Mouse (Mus musculus) olfactory bulb, adult 2 months (tissue): ENCODE results near the gene Ift27. TPM values are rescaled to one million over a fixed set of nuclear protein-coding genes. Genes with fewer than 3 reads are reported as not detected.
A peak's percentile ranks its signal among the peaks of the same experiment; 100 is the strongest.

Source experiments
- H3K27ac ChIP-seq: fragments of 200-500 bp; 2 replicates; pipeline ENCODE4 v1.5.1; 2012; ENCODE audit warnings: low read depth, low read length; ENCODE audit not compliant: insufficient read depth
- H3K4me1 ChIP-seq: fragments of 200-500 bp; 2 replicates; pipeline ENCODE4 v1.6.1; 2012; ENCODE audit warnings: low read length; ENCODE audit not compliant: control insufficient read depth, insufficient read depth
- H3K4me3 ChIP-seq: fragments of 200-500 bp; 2 replicates; pipeline ENCODE4 v1.5.1; 2012; ENCODE audit warnings: mild to moderate bottlenecking, low read depth, low read length, moderate library complexity; ENCODE audit not compliant: insufficient read depth
- CTCF ChIP-seq: fragments of 200-500 bp; IDR thresholded peaks from 2 replicates; pipeline ENCODE4 v1.5.1; 2012; ENCODE audit warnings: low read depth, mild to moderate bottlenecking, low read length, moderate library complexity; ENCODE audit not compliant: insufficient read depth
- POLR2A ChIP-seq: fragments of 200-500 bp; IDR thresholded peaks from 2 replicates; pipeline ENCODE4 v1.6.1; 2012; ENCODE audit warnings: mild to moderate bottlenecking, low read depth, low read length, moderate library complexity; ENCODE audit not compliant: insufficient read depth
- WGBS: fragments of 180-500 bp; shearing (Covaris S2); methylation state at CpG from one replicate; pipeline ENCODE4 v1.1.7; 2018; 5-methylcytosine and 5-hydroxymethylcytosine counted together
- polyA plus RNA-seq: library from polyadenylated mRNA; stranded (reverse); fragments of >200 nt; gene quantifications from 2 replicates; pipeline ENCODE4 v1.2.4, GENCODE M21; 2012; ENCODE audit warnings: low replicate concordance; ENCODE audit not compliant: missing spikeins, insufficient read depth, insufficient read length

Ift27 gene
- polyA plus RNA-seq, 1 experiment, result not detected

DNA sequence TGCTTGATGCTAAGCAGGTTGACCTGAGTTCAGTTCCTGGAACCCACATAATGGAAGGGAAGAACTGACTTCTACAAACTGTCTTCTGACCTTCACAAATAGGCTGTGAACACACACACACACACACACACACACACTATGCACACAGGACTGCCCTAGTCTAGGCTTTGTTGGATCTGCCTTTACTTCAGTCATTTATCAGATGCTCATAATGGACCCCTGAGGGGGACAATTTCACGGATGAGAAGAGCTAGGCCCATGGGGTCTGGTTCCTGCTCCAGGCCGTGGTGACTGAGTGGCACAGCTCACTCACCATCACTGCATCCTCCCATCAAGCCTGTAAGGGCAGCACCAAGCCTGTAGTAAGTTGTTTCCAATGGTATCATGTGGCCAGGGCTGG, 40.5 kb downstream of the Ift27 start:
- TF ChIP-seq CTCF, result no peak
- TF ChIP-seq POLR2A, result no peak
- WGBS, result 36% methylated on average over 2 of the region's 2 CpGs
- no peak overlapping the region for H3K4me3 ChIP-seq

DNA sequence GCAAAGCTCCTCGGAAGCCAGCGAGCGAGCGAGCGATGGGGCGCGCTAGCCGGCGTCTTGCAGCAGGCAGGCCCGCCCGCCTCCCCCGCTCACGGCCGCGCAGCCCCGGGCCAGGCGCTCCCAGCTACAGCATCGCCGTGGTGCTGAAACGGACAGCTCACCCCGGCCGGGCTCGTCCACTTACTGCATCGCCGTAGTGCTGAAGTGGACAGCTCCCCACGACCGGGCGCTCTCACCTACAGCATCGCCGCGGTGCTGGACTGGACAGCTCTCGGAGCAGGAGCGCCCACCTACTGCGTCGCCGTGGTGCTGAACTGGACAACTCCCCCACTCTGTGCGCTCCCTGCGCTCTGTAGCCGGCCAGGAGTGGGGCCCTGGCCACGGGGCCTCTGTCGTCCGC, 54.2 kb downstream of the Ift27 start, which contains the start of gene Cacng2:
Cacng2 (minus strand) TSS at position 325 of the 400 bp plus-strand sequence.
- H3K27ac ChIP-seq, result peak within 1 kb of the TSS; percentile 71
- under 1% methylated on average over 42 of the region's 42 CpGs for WGBS
- peak within 1 kb of the TSS; percentile 85 for H3K4me3 ChIP-seq
- H3K4me1 ChIP-seq, result peaks cover 30% of the 10 kb centered on the region
- no peak for TF ChIP-seq POLR2A
- TF ChIP-seq CTCF, result no peak

More for the DNA sequence above, 40.5 kb downstream of the Ift27 start:
- H3K27ac ChIP-seq, result no peak overlapping the region
- no peaks in the 10 kb centered on the region for H3K4me1 ChIP-seq

DNA sequence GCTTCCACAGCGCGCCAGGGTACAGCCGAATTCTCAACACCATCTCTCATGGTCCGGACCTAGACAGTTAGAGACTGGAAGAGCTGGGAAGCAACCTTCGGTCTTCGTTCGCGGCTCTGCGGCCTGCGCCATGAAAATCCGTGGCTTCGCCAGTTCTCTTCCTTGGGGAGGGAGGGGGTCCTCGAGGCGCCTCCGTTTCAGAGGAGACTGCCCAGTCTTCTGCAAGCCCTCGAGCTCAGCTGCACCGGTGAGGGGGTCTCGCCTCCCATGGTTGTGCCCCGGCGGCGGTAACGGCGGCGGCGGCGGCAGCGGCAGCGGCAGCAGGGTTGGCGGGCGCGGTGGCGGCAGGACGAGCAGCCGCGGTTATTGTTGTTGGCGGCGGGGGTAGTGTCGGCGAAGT, 54.7 kb downstream of the Ift27 start:
- Histone ChIP-seq H3K4me1 (peaks cover 29% of the 10 kb centered on the region), H3K27ac (peak overlapping the region; percentile 58), H3K4me3 (peak overlapping the region; percentile 85)
- TF ChIP-seq POLR2A (0 out of 2 replicates have a peak, but pooled peaks have one; percentile 22), CTCF (no peak)
- WGBS, result under 1% methylated on average over 39 of the region's 39 CpGs

DNA sequence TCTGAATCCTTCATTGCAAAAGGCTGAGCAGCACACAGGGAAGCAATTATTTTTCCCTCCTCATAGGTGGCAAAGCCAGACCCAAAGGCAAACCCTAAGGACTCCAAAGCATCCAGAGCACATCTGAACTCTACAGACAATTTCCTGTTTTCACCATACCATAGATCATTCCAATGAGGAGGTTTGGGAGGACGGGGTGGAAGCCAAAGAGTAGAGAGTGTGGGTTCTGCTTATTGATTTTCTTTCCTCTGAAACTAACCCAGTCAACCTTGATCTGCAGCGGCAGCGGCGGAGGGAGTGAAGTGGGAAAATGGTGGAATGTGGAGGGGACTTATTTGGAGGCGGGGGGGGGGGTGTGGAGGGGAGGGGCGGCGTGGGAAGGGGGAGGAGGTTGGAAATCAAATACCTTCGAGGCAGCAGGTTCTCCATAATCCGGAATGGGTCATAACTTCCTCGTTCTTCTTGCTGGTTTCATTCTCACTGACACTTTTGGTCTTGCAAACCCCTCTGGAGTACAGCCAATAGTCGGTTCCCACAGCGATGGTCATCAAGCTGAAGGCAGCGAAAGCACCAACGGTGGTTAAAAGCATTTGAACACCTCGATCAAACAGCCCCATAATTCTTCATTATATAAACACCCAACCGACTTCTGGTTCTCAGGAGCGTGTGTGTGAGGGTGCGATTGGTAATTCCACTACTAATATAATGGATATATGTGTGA, 55.5 kb downstream of the Ift27 start:
- 20% methylated on average over 18 of the region's 18 CpGs for WGBS
- Histone ChIP-seq H3K4me3 (peak overlapping the region; percentile 57), H3K27ac (no peak overlapping the region), H3K4me1 (peaks cover 31% of the 10 kb centered on the region)
- no peak for TF ChIP-seq CTCF

DNA sequence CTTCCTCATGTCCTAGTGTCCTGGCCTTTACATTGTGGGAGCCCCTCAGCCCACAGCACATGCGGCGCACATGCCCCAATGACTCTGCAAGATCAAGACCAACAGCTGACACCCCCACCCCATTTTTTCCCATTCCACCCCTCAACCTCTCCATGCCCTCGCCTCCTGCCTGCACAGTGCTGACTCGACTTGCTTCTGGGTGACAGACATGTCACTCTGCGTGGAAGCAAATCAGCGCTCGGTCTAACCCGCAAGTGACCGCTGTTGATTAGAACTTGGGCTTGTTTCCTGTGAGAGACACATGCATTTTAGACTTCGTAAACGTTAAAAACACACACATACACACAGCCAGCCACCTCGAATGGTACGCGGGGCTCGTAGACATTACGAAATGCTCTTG, 56.2 kb downstream of the Ift27 start:
- TF ChIP-seq CTCF (no peak), POLR2A (no peak)
- WGBS, result 41% methylated on average over 16 of the region's 16 CpGs
- H3K4me3 ChIP-seq, result peak overlapping the region; percentile 57
- no peak overlapping the region for H3K27ac ChIP-seq
- peaks cover 31% of the 10 kb centered on the region for H3K4me1 ChIP-seq

DNA sequence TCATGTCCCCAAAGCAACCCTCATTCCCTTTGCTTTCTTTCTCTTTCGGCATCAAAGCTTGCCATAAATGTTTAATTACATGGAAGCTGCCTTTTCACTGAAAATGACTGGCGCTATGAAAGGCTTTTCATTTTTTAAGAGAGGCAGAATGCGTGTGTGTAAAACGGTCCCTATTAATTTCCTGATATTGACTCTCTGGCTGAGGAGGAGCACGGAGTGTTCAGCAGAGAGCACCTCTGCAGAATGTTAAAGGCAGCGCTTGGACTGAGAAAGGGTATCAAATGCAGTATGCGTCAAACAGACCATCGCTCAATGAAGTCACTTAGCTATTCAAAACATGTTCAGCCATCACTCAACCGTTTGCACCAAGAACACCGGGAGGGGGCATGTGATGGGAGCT, 57.0 kb downstream of the Ift27 start:
- Histone ChIP-seq H3K4me1 (peaks cover 26% of the 10 kb centered on the region), H3K4me3 (peak overlapping the region; percentile 57), H3K27ac (no peak overlapping the region)
- WGBS, result 18% methylated on average over 10 of the region's 10 CpGs
- TF ChIP-seq POLR2A (no peak), CTCF (no peak)

DNA sequence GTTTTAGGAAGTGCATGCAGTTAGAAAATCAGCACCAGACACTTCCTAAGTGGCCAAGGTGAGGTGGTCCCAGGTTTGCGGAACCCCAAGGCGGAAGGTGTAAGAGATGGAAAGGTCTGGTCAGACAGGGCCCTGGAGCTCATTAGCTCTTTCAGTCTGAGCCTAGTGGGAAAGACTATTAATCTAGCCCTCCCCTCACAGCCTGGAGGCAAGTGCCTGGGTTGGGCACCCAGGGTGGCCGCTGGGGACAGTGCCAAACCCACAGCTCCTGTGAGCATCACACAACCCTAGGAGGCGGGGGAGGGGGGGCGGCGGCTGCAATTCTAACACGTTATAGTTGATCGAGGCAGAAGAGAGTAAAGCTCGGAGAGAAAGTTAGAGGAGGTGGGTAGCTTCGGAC, 57.7 kb downstream of the Ift27 start:
- 40% methylated on average over 10 of the region's 10 CpGs for WGBS
- TF ChIP-seq POLR2A (no peak), CTCF (no peak)
- Histone ChIP-seq H3K4me3 (peak overlapping the region; percentile 23; the same call in 1 of the 2 replicates), H3K4me1 (peaks cover 20% of the 10 kb centered on the region), H3K27ac (no peak overlapping the region)

Other genes with a start within 250 kb of the Ift27 start
- gene Txn2, start 245.1 kb downstream of the Ift27 start, polyA plus RNA-seq, result not detected in 2 replicates
- gene Foxred2, start 217.4 kb downstream of the Ift27 start, polyA plus RNA-seq, result not detected in 2 replicates
- not detected in 2 replicates for gene Eif3d, start 203.3 kb downstream of the Ift27 start, polyA plus RNA-seq
- not detected in 2 replicates for gene Cacng2, start 54.1 kb downstream of the Ift27 start, polyA plus RNA-seq
- not detected in 2 replicates for gene Pvalb, start 32.3 kb upstream of the Ift27 start, polyA plus RNA-seq
- gene Ncf4, start 70.7 kb upstream of the Ift27 start, polyA plus RNA-seq, result not detected in 2 replicates
- not detected in 2 replicates for gene Csf2rb2, start 131.6 kb upstream of the Ift27 start, polyA plus RNA-seq
- gene Csf2rb, start 151.6 kb upstream of the Ift27 start, polyA plus RNA-seq, result not detected in 2 replicates
- gene Tex33, start 221.8 kb upstream of the Ift27 start, polyA plus RNA-seq, result not detected in 2 replicates
- not detected in 2 replicates for gene Tst, start 231.8 kb upstream of the Ift27 start, polyA plus RNA-seq
- not detected in 2 replicates for gene Mpst, start 232.3 kb upstream of the Ift27 start, polyA plus RNA-seq